Mouse (Mus musculus) testis, adult 2 months (tissue): ENCODE measurements around the gene Gm13696.

Experiments
- CTCF ChIP-seq: fragments of 200-500 bp; IDR thresholded peaks from 2 replicates; pipeline ENCODE4 v1.5.1; 2012; ENCODE audit warnings: low read depth, mild to moderate bottlenecking, inconsistent platforms, low read length, moderate library complexity; ENCODE audit not compliant: control insufficient read depth, insufficient read depth, insufficient replicate concordance
- POLR2A ChIP-seq: fragments of 200-500 bp; IDR thresholded peaks from 2 replicates; pipeline ENCODE4 v1.6.1; 2012; ENCODE audit warnings: low read depth, mild to moderate bottlenecking, inconsistent platforms, low read length, moderate library complexity; ENCODE audit not compliant: control insufficient read depth

- TF ChIP-seq CTCF, result no peak
- TF ChIP-seq POLR2A, result no peak
Measured at GRCm38 (mm10) chr2:84019519-84020305, 46.8 kb downstream of the Gm13696 start.
